Mouse (Mus musculus): ENCODE data around the gene Gm49373.

Gm49373 gene

GRCm38 (mm10) chr9:21073044-21073840 lies at the start of gene Gm49373, which contains the start of gene Fdx1l:
Gene Gm49373, minus strand, starts transcription at chr9:21073096.
Gene Fdx1l, minus strand, starts transcription at chr9:21073614.
- DNase-seq (ENCODE audit: low read depth) = peak; percentile 86

GRCm38 (mm10) chr9:21121483-21121882 lies 48.6 kb upstream of the Gm49373 start:
- DNase-seq (ENCODE audit: low read depth) = no peak

GRCm38 (mm10) chr9:21117073-21117472 lies 44.2 kb upstream of the Gm49373 start:
- DNase-seq (ENCODE audit: low read depth) = no peak

- no peak for DNase-seq (ENCODE audit: low read depth)
Observed at GRCm38 (mm10) chr9:21115105-21115504, 42.2 kb upstream of the Gm49373 start.

GRCm38 (mm10) chr9:21114190-21114589 lies 41.3 kb upstream of the Gm49373 start:
- DNase-seq (ENCODE audit: low read depth) = no peak

- no peak for DNase-seq (ENCODE audit: low read depth)
Observed at GRCm38 (mm10) chr9:21113751-21114150, 40.9 kb upstream of the Gm49373 start.

- DNase-seq (ENCODE audit: low read depth) = no peak
Observed at GRCm38 (mm10) chr9:21107607-21108237, 34.8 kb upstream of the Gm49373 start.

- DNase-seq (ENCODE audit: low read depth) = no peak
Observed at GRCm38 (mm10) chr9:21105760-21106564, 33.1 kb upstream of the Gm49373 start.

GRCm38 (mm10) chr9:21104814-21105213 lies 31.9 kb upstream of the Gm49373 start:
- no peak for DNase-seq (ENCODE audit: low read depth)

GRCm38 (mm10) chr9:21102076-21102475 lies 29.2 kb upstream of the Gm49373 start:
- no peak for DNase-seq (ENCODE audit: low read depth)

GRCm38 (mm10) chr9:21100447-21101161 lies 27.7 kb upstream of the Gm49373 start:
- no peak for DNase-seq (ENCODE audit: low read depth)

GRCm38 (mm10) chr9:21097793-21098192 lies 24.9 kb upstream of the Gm49373 start:
- no peak for DNase-seq (ENCODE audit: low read depth)

GRCm38 (mm10) chr9:21095958-21096357 lies 23.1 kb upstream of the Gm49373 start:
- no peak for DNase-seq (ENCODE audit: low read depth)

- DNase-seq (ENCODE audit: low read depth) = no peak
Observed at GRCm38 (mm10) chr9:21093423-21093822, 20.5 kb upstream of the Gm49373 start.

GRCm38 (mm10) chr9:21091707-21092320 lies 18.9 kb upstream of the Gm49373 start, which contains the start of the genes Gm38431 and Raver1:
Gene Gm38431, minus strand, starts transcription at chr9:21091997.
Gene Raver1, minus strand, starts transcription at chr9:21092008.
- peak; percentile 98 for DNase-seq (ENCODE audit: low read depth)

- DNase-seq (ENCODE audit: low read depth) = no peak
Observed at GRCm38 (mm10) chr9:21090972-21091706, 18.2 kb upstream of the Gm49373 start.

GRCm38 (mm10) chr9:21090537-21090936 lies 17.6 kb upstream of the Gm49373 start:
- no peak for DNase-seq (ENCODE audit: low read depth)

GRCm38 (mm10) chr9:21083324-21083723 lies 10.4 kb upstream of the Gm49373 start:
- no peak for DNase-seq (ENCODE audit: low read depth)

- DNase-seq (ENCODE audit: low read depth) = no peak
Observed at GRCm38 (mm10) chr9:21081127-21081526, 8.2 kb upstream of the Gm49373 start.

GRCm38 (mm10) chr9:21075625-21076024 lies 2.7 kb upstream of the Gm49373 start:
- no peak for DNase-seq (ENCODE audit: low read depth)

GRCm38 (mm10) chr9:21074173-21074572 lies 1.3 kb upstream of the Gm49373 start:
- DNase-seq (ENCODE audit: low read depth) = no peak
